Mouse (Mus musculus) heart, adult 2 months (tissue): ENCODE measurements around the gene Selenos. TPM values are rescaled to one million over a fixed set of nuclear protein-coding genes. Genes with fewer than 3 reads are reported as not detected.
A peak's percentile ranks its signal among the peaks of the same experiment; 100 is the strongest.

Experiments used
- DNase-seq, 2 experiments: peaks; one replicate each; pipeline ENCODE4 v3.0.0; 2021
- H3K27ac ChIP-seq: fragments of 200-600 bp; 2 replicates; pipeline ENCODE4 v1.8.1; 2022
- H3K27me3 ChIP-seq: fragments of 200-500 bp; 2 replicates; pipeline ENCODE4 v1.6.1; 2012; ENCODE audit warnings: mild to moderate bottlenecking, low read length, inconsistent platforms, mixed read lengths; ENCODE audit not compliant: control insufficient read depth, insufficient read depth
- H3K36me3 ChIP-seq: fragments of 200-500 bp; 2 replicates; pipeline ENCODE4 v1.6.1; 2012; ENCODE audit warnings: low read length, inconsistent platforms; ENCODE audit not compliant: control insufficient read depth, insufficient read depth
- H3K4me1 ChIP-seq: fragments of 200-500 bp; 2 replicates; pipeline ENCODE4 v1.6.1; 2011; ENCODE audit warnings: low read length; ENCODE audit not compliant: control insufficient read depth, insufficient read depth
- H3K4me3 ChIP-seq: fragments of 200-600 bp; 2 replicates; pipeline ENCODE4 v1.8.1; 2022
- H3K79me2 ChIP-seq: fragments of 200-500 bp; replicated peaks from 2 replicates; pipeline ENCODE4 v1.6.1; 2012; ENCODE audit warnings: mild to moderate bottlenecking, inconsistent platforms, low read length, moderate library complexity, mixed read lengths; ENCODE audit not compliant: control insufficient read depth, insufficient read depth
- H3K9ac ChIP-seq: fragments of 200-500 bp; 2 replicates; pipeline ENCODE4 v1.6.1; 2012; ENCODE audit warnings: low read depth, mild to moderate bottlenecking, control low read depth, inconsistent platforms, low read length, mixed read lengths
- CTCF ChIP-seq: fragments of 200-600 bp; IDR thresholded peaks from 2 replicates; pipeline ENCODE4 v1.8.1; 2022; ENCODE audit warnings: antibody characterized with exemption, mild to moderate bottlenecking, moderate library complexity
- EP300 ChIP-seq: fragments of 200-500 bp; IDR thresholded peaks from 2 replicates; pipeline ENCODE4 v1.6.1; 2011; ENCODE audit warnings: low read depth, low read length, control low read depth; ENCODE audit not compliant: insufficient read depth
- POLR2A ChIP-seq: fragments of 200-500 bp; IDR thresholded peaks from 2 replicates; pipeline ENCODE4 v1.6.1; 2011; ENCODE audit warnings: mild to moderate bottlenecking, low read depth, low read length, control low read depth; ENCODE audit not compliant: insufficient read depth
- WGBS: fragments of 180-500 bp; shearing (Covaris S2); methylation state at CpG from one replicate; pipeline ENCODE4 v1.1.7; 2018; 5-methylcytosine and 5-hydroxymethylcytosine counted together
- intact Hi-C: fragments of 180-260 bp; cut with DNase I; formaldehyde crosslinking; loops from one replicate; pipeline ENCODE4 v1.15.1; 2025
- polyA plus RNA-seq: library from polyadenylated mRNA; depleted of rRNA; stranded (reverse); fragments of >200 nt; gene quantifications from 2 replicates; pipeline ENCODE4 v1.2.3, GENCODE M21; 2012; rRNA removed
- total RNA-seq, 2 experiments: library from RNA; stranded (reverse); gene quantifications; 2 replicates each; pipeline ENCODE4 v1.2.3; 2021

The Selenos gene
- total and polyA plus RNA-seq, 3 experiments, result 32.5 to 43.7 (median 34.1) TPM

DNA sequence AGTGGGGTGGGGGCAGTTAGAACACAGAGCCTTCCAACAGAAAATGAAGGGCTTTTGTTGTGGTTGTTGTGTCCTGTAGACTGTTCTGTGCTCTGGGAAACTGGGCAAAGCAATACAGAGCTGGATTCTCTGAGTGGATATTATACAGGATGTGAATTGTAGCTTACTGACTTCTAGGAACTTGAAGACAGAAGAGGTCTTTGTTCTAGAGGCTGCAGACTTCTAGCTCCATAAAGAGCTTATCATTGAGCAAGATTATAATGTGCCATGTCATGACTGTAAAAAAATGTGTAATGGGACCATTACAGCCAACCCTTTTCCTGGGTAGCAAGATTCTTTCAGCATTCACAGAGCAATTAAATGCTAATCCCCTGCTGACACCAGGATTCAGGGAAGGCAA lies 56.7 kb downstream of the Selenos start:
- Histone ChIP-seq H3K79me2 (no peaks in the 10 kb centered on the region), H3K9ac (no peak overlapping the region), H3K4me3 (no peak overlapping the region), H3K4me1 (peaks cover 9% of the 10 kb centered on the region), H3K27me3 (no peaks in the 10 kb centered on the region), H3K36me3 (peaks cover 7% of the 10 kb centered on the region), H3K27ac (peak overlapping the region; percentile 46)
- TF ChIP-seq POLR2A (no peak), EP300 (no peak), CTCF (no peak)
- no peak for DNase-seq
- intact Hi-C loops, result no loop called here

DNA sequence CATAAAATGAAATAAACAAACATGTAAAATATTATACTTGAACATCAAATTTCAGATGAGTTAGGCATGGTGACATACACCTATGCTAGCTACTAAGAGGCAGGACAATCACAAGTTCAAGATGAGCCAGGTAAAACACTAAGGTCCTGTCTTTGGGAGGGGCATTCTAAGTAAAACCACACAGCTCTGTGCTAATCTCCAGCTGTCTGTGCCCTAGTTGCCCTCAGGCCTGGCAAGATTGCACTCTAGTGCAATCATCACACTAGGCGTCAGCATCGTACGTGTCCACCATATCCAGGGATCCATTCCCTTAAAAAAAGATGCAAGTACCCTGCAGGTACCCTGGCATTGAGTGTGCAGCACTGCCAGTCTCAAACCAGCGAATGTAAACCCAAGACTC lies 57.9 kb downstream of the Selenos start:
- no peak for DNase-seq
- Histone ChIP-seq H3K9ac (no peak overlapping the region), H3K4me3 (no peak overlapping the region), H3K27ac (no peak overlapping the region), H3K4me1 (peaks cover 9% of the 10 kb centered on the region), H3K36me3 (peaks cover 6% of the 10 kb centered on the region; the same call in 1 of the 2 replicates), H3K79me2 (no peaks in the 10 kb centered on the region), H3K27me3 (no peaks in the 10 kb centered on the region)
- TF ChIP-seq POLR2A (no peak), EP300 (no peak), CTCF (no peak)
- intact Hi-C loops, result no loop called here
- WGBS, result 88% methylated on average over 4 of the region's 4 CpGs

DNA sequence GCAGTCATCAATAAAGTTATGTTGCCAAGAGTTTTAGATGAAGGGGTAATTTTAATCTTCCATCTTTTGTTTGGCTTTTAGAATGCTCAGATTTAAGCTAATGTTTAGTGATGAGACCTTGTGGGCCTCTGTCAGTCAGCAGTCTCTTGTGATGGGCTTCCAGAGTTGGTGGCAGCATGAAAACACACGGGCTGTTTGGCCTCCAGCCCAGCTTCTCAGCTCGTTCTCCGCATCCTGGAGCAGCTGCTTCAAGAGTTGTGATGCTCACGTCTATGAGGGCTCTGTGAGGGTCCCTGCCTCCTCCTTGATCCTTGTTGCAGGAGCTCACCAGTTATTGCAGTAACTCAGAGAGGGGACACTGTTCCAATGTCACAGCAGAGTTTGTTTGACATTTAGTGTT lies 58.9 kb downstream of the Selenos start:
- Histone ChIP-seq H3K27ac (no peak overlapping the region), H3K27me3 (no peaks in the 10 kb centered on the region), H3K4me3 (no peak overlapping the region), H3K4me1 (peaks cover 9% of the 10 kb centered on the region), H3K79me2 (peaks cover 1% of the 10 kb centered on the region; the same call in 1 of the 2 replicates), H3K36me3 (peaks cover 6% of the 10 kb centered on the region; the same call in 1 of the 2 replicates), H3K9ac (no peak overlapping the region)
- TF ChIP-seq EP300 (no peak), POLR2A (no peak), CTCF (no peak)
- no peak for DNase-seq
- intact Hi-C loops, result no loop called here
- 13% methylated on average over 4 of the region's 4 CpGs for WGBS

DNA sequence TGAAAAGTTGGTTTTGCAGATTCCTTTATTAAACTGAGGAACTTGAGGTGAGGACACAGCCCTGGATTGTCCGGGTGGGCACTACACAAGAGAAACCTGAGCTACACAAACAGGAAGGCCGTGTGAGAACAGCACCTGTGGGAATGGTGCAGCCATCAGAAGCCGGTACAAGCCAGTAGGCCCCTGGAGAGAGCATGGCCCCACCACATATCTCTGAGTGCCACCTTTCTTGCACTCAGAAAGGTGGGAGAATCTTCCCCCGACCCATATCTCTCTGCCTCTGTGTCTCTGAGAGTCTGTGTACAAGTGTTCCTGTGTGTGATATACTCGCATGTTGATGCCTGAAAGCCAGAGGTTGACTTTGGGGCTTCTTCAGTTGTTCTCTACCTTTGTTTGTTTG lies 59.4 kb downstream of the Selenos start:
- Histone ChIP-seq H3K9ac (no peak overlapping the region), H3K4me3 (no peak overlapping the region), H3K79me2 (peaks cover 3% of the 10 kb centered on the region), H3K4me1 (peaks cover 9% of the 10 kb centered on the region), H3K27me3 (no peaks in the 10 kb centered on the region), H3K27ac (no peak overlapping the region), H3K36me3 (peaks cover 6% of the 10 kb centered on the region; the same call in 1 of the 2 replicates)
- intact Hi-C loops, result no loop called here
- DNase-seq, result no peak
- 88% methylated on average over 5 of the region's 5 CpGs for WGBS
- TF ChIP-seq EP300, result no peak
- TF ChIP-seq CTCF, result no peak
- TF ChIP-seq POLR2A, result no peak

Other genes with a start within 250 kb of the Selenos start
- 10 to 100 TPM; 36.0 to 44.0 TPM for gene Pcsk6, start 217.9 kb upstream of the Selenos start, total RNA-seq
- gene Pcsk6, start 217.9 kb upstream of the Selenos start, polyA plus RNA-seq, result 27.9 and 41.2 TPM in 2 replicates
- not detected for gene Gm45213, start 36.0 kb upstream of the Selenos start, total RNA-seq
- not detected in 2 replicates for gene Gm45213, start 36.0 kb upstream of the Selenos start, polyA plus RNA-seq
- 10 to 100 TPM; 21.7 to 22.3 TPM for gene Snrpa1, start 20.6 kb upstream of the Selenos start, total RNA-seq
- 9.3 and 17.8 TPM in 2 replicates for gene Snrpa1, start 20.6 kb upstream of the Selenos start, polyA plus RNA-seq
- gene Chsy1, start 29.9 kb downstream of the Selenos start, total RNA-seq, result 10 to 100 TPM; 12.3 to 13.4 TPM
- gene Chsy1, start 29.9 kb downstream of the Selenos start, polyA plus RNA-seq, result 4.8 and 7.5 TPM in 2 replicates